Mouse (Mus musculus): ENCODE results near the gene Zfp36l1.

The Zfp36l1 gene

DNA sequence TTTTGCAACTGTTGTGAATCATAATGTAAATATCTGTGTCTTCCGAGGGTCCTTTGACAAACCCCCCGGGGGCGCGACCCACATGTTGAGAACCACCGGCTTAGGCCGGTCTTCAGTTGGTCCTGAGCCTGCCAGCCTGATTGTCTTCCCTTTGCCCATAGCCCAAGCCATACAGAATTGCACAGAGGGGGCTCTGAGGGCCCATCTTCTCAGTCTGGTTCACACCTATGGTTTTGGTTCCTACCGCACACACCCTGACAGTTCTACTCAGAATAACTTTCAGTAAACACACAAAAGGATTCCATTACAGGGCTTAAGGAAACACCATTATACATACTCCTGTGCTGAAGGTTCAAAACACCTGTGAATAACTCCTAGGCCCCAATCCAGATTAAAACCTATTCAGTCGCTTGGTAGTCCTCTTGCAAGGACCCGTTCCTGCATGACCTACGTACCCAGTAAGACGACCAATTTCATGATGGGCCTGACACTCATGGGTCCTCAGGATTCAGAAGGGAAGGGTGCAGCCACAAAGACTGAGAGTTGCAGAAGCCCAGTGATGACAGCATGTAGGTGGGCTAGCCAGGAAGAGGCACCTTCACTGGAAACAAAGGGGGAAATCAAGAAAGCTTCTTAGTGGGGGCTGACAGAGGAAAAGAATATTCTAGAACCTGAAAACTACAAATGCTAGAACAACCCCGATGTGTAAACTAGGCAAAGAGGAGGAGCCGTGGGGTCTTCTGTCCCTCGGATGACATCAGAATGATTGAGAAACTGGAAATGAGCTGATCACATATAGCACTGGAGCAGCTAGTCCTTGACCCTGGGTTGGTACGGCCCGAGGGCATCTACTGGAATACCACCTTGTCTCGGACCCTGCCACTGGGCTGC, 18.8 kb upstream of the Zfp36l1 start:
- DNase-seq (ENCODE audit: low spot score): no peak

DNA sequence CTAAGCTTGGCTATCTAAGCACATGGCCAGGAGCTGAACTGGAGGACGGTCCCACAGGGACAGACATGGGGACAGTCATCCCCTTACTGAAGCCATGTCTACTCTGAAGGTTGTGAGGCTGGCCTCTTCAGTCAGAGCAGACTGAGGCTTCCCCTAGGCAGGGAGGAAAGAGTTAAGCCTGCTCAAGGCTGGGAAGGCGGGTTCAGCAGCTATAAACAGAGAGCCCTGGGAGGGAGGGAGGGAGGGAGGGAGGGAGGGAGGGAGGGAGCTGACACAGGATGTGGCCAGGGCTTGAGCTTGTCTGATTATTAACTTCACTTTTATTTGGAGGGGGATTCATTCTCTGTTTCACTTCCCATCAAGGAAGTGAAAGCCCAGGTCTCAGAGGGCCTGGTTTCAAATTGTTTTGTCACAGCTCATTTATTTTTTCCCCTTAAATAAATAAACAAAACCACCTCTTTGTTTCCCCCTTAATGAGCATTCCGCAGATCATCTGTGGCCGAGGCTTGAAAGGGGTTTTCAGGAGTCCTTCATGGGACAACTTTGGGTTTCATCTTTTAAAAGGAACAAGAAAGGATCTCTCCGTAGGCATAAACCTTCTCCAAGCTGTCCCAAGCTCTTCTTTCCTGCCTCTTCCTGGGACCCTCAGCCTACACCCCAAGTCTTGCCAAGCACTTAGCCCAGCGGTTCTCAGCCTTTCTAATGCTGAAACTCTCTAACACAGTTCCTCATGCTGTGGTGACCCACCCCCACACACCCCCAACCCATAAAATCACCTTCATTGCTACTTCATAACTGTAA, 17.9 kb upstream of the Zfp36l1 start:
- DNase-seq (ENCODE audit: low spot score): peak; percentile 85

DNA sequence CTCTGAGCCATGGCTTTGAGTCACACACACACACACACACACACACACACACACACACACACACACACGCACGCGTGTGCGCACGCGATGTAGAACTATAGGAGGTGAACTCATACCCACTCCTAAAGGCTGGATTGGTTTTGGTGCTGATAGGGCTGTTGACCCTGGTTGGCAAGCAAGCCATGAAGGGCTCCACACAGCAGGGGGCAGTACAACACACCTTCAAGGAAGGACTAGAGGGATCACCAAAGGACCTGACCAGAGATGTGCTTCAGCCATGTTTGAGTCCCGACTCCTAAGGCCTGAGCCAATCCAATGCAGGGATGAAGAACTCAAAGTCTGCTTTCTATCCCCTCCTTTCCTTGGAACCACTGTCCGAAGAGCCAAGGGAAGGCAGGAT, 16.7 kb upstream of the Zfp36l1 start:
- DNase-seq (ENCODE audit: low spot score): no peak

DNA sequence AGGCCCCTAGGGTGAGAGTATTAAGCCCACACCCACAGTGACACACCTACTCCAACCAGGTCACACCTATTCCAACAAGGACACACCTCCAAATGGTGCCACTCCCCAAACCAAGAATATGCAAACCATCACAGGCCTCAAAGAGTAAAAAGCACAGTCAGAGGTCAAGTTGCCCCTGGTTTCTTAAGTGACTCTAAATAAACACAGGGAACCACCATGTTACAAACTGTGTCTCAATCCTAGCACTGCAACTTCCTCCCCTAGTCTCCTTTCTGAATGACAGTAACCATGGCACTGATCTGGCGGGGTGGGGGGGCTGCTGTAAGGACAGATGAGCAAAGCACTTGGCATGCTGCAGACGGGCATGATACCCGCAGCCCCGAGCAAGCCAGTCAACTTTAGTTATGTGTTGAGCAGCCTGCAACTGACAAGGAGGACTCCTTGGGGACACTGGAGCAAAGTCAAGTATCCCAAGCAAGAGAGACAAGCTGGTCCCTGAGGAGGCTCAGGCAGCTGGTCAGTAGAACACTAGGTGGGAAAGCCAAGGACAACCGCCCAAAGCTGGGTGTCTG, 14.5 kb upstream of the Zfp36l1 start:
- DNase-seq (ENCODE audit: low spot score): no peak

DNA sequence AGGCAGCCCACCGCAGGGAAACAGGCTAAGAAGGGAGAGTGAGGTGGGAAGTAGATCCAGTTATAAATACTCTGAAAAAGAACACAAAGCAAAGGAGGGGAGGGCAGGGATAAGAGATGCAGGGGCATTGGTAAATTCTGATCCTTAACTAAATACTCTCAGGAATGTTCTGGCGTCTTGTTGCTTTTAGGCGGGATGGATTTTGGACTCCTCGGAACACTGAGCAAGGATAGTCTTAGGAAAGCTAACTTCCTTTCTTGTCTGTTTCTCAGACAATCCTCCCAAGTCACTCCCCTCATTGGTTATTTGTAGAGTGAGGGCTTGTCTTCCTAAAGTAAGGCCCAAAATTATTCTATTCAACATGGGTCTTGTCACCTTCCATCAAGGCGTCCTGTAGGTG, 12.5 kb upstream of the Zfp36l1 start:
- no peak for DNase-seq (ENCODE audit: low spot score)

DNA sequence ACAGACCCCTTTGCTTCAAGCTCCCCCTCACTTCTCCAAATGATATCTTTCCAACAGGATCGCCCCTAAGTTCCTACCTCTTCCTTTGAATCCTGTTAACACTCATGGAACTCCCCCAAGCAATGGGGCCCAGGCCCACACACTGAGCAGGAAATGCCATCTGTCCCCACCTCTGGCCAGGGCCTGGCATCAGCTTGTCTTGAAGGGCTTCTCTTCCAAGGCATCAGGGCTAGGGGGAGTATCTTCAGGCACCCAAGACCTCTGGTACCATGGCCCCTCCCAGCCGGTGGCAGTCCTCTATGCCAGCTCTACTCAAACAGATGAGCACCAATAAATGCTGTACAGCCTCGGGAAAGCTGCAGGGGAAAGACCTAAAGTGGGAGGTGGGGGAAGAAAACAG, 11.9 kb upstream of the Zfp36l1 start:
- no peak for DNase-seq (ENCODE audit: low spot score)

DNA sequence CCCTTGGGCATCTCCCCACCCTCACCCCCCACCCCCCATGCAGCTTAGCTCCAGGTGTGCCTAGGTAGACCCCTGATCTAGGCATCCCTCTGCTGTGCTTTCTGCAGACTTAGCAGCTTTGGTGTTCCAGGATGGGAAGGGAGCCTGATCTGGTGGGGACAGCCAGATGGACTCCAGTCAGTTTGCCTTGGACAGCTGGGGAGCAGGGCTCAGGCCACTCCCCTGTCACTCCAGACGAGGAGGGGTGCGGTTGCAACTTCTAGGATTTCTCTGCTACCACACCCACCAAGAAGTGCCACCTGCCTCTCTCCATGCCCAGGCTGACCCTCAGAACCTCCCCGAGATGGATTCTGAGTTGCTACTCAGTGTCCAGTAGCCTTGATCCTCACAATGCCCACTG, 11.4 kb upstream of the Zfp36l1 start:
- DNase-seq (ENCODE audit: low spot score): no peak

DNA sequence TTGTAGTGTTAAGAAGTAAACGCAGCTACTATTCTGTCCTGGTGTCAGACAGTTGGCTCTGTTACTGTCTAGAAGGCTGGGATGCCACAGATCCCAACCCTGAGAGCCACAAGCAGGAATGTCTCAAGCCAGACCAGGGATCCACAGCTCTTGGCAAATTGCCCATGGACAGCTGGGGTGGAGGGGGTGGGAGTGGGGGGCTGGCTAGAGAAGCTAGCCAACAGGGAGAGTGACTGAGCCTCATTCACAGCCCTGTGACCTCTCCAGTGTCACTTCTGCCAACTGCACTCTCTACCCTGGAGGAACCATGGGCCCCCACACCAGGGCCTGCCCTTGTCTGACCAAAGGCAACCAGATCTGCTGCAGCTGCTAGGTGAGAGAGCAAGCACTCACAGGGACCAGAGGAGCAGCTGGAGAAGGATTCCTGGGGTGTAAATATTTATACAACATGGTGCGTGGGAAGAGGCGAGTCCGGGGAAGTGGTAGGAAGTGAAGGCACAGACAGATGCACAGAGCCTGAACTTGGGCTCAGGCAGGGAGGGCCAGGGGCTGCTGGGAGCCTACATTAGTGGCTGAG, 10.5 kb upstream of the Zfp36l1 start:
- DNase-seq (ENCODE audit: low spot score): peak; percentile 77

DNA sequence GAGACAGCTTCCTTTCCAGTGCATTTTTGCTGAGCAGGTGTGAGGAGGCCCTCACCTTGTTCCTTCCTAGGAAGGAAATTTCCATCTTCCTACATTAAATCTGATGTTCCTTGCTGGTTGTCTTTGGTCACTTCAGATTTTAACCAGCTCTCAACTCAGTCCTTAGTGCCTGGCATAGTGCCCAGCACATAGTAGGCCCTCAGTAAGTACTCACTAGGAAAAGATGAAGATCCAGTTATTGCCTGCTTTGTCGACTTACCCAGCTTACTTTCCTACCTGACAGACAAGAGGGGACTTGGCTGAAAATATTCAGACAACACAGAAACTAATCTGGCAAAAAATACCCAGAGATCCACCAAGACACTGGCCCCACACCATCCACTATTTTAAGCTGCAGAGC, 8.6 kb upstream of the Zfp36l1 start:
- no peak for DNase-seq (ENCODE audit: low spot score)

DNA sequence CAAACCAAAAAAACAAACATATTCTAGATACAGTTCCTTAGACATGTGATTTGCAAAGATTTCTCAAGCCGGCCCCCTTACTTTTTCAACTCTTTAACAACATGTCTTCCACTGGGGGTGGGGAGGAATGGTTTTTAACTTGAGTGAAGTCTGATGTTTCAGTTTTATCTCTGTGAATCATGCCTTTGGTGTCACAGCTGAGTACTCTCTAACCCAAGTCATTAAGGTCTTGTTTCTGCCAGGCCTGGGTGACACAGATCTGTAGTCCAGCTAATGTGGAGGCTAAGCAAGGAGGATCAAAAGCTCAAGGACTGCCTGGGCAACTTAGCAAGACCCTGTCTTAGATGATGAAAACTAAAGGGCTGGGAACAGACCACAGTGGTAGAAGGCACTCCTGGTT, 5.8 kb upstream of the Zfp36l1 start:
- DNase-seq (ENCODE audit: low spot score): no peak

DNA sequence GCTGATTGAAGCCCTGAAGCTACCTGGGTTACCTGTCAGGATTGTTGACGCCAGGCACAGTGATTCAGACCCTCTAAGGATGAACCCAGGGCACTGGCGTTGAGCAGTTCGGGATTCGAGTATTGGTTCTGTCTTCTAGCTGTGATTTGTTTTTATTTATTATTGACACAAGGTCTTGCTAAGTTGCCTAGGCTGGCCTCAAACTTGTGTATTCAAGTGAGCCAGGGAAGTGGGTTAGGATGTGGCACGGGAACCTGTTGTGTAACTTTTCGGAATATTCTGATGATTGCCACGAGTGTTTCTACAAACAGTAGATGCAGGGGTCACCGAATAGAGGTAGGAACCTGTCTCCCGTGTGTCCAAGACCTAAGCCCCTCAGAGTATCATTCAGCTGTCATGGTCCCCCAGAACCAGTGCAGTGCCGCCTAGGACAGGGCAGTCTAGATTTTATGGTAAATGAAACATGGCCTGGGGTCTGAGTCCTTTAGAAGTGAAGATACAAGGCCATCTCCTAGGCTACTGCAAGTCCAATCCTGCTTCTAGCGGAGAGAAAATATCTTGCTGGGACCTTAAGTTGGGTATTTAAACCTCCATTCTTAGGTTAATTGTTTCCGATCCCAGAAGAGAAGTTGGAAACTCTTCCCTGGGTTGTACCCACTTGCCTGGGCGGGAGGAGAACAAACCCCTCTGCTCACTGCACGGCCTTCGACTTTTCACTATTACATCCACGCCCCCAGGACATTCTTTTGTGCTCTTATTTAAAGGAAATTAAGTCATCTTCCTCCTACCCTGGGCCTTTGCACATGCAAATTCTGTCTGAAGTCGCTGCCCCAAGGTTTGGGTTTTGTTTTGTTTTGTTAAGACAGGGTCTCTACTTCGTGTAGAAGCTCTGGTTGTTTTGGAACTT, 3.6 kb upstream of the Zfp36l1 start:
- DNase-seq (ENCODE audit: low spot score): no peak

DNA sequence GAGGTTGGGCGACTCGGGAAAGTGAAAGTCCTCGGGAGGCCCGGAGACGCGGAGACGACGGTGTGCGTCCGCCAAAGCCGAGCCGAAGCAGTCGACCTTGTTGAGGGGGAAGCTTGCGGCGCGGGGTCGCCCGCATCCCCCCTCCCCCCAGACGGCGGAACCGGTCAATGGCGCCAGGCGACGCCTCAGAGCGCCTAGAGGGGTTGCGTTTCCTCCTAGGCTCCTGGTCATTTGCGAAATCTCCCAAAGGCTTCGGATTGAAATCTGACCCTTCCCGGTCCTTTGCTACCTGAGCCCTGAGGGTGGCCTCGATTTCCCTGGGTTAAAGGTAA, 3.0 kb upstream of the Zfp36l1 start:
- DNase-seq (ENCODE audit: low spot score): no peak

DNA sequence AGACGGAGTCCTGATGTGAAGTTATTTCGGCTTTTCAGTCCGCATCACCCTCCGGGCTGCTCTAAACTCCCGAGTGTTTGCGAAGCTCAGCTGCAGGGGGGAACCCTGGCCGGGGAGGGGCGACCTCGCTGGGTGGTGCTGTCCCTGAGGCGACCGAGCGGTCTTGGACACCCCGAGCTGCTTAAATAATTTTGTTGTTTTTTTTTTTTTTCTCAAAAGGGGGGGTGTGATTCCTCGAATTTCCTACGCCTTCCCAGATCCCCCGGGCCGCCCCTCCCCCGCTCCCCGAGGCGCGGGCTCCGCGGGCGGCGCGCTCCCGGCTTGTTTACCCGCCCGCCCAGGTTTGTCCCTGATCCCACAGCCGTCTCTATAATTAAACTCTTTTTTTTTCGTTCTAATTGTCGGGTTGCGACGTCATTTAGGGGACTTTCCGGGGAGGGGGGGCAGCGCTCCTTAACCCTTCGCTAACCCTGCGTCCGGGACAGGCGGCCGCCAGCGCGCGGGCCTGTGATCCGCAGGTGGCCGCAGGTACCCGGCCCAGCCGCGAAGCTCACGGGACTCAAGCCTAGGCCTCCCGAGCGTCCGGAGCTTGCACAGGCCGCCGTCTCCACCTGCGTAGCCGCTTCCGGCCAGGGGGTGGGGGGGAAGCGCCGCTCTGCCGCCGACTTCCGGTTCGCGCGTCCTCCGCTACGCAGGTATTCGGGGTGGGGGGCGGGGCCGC, 2.5 kb upstream of the Zfp36l1 start:
- peak; percentile 92 for DNase-seq (ENCODE audit: low spot score)

DNA sequence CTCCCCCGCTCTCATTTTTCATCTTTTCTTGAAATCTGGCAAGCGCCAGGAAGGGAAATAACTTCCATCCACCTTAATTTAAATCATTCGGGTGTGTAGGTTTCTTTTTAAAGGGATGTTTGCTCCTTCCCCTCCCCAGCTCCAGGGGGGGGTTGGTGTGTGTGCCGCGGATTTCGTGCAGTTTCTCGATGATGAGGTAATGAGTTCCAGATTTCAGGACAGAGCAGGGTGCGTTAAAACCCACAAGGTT, 2.0 kb upstream of the Zfp36l1 start:
- peak; percentile 78 for DNase-seq (ENCODE audit: low spot score)

DNA sequence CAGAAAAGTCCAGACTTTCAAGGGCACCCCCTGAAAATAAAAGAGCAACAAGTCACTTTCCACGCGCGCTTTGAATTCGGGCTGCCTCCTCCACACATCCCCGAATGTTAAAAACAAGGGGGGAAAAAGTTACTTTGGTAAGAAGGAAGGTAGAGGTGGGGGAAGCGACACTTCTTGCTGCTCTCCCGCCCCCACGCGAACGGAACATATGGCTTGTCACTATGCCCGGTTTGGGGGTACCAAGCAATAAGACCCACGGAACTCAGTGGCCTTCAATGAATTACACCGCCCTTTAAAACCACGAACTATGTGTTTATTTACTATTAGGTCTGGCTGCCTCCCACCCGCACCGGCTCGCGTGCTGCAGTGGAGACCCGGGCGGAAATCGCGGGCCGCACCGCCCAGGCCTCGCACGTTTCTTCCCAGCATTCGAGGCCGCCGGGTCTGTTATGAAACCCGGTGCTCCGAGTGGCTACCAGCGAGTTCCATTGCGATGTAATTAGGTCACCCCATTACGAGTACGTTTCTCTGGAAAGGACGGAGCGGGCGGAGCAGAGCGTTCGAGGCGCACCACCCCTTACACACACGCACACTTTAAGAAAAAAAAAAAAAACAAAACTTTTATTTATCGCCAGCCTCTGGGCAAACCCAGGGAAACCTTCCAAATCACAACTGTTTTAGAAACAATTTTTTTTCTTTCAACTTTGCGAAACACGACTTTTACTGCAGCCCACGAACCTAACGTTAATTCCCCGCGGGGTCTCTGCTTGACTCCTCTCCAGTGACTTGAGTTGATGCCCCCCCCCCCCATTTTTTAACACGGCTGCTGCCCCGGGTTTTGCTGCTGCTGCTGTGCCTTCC, 1.4 kb upstream of the Zfp36l1 start:
- peak; percentile 68 for DNase-seq (ENCODE audit: low spot score)

DNA sequence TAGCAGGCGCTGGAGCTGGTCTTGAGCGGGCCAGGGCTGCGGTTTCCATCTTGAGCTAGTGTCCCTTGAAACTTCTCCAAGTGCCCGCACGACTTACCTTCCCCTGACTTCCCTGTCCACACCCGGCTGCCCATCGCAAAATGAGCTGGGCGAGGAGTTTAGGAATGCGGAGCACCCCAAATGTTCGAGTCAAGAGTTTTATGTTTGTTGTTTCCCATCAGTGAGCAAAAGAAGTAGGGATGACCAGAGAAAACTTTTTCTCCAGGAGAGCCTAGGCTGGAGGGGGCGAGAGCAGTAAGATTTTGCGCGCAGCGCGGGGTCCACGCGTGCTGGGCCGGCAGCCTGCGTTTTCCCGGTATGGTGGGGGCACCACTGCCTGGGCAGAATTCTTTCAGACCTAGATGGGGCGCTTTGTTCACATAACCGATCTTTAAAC, 791 bp upstream of the Zfp36l1 start:
- no peak for DNase-seq (ENCODE audit: low spot score)

DNA sequence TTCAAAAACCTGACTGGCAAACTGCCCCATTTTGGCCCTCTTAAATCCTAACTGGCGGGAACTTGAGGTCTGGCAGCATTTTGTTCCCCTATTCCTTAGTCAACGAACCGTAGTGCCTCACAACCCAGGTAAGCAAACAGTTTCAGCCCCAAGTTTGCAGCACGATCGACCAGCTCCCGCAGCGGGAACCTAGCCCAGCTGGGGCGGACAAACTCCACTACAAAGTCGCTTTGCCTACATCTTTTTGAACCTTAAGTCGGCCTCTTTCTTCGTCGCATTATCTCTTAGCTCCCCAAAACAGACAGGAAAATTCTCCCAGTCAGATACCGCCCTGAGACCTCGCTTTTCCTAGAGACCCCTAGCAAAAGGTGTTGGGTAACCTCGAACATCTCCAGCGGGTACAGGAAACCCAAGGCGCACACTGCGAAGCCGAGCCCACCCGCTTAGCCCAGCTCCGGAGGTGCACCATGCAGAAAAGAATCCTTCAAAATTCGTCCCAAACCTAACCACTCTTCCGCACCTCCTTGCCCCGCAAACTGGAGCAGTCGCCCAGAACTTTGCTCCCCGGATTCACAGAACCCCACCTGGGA, 647 bp downstream of the Zfp36l1 start:
- DNase-seq (ENCODE audit: low spot score): no peak

DNA sequence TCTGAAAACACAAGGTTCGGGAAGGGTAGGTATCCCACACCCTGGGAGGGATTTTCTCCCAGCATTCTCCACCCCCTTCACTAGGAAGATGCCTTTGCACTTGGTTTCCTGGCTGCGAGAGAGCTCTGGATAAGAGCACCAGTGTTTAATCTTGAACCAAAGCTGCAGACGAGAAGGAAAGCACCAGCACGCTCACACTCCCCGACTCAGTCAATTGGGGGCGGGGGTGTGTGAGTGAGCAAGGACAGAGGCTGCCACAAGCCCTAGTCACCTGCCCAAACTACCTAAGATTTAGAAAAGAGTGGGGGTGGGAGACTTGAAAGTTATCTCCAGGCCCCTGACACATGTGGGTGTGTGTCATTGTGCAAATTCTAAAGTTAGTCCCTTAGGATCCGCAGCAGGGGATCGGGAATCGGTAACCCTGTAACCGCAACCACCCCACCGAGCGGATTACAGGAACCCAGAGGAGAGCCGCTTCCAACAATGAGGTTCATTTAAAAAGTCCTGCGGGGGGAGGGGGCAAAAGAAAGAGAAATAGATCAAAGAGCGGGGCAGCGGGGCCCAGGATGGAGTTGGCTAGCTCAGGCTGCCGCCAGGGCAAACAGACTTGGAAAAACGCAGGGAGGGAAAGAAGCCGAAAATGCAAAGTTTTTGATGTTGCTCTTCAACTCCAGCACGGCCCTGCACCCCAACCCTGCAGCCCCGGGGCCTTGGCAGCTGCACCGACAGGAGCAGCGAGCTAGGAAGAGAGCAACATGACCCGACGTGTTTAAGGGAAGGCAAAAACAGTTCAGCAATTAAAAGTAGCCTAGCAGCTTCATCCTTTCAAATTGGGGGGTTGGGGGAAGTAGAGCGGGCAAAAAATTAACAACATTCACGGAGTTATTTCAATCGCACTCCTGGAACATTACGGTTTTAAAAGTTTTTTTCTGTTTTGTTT, 1.4 kb downstream of the Zfp36l1 start:
- DNase-seq (ENCODE audit: low spot score): peak; percentile 62

DNA sequence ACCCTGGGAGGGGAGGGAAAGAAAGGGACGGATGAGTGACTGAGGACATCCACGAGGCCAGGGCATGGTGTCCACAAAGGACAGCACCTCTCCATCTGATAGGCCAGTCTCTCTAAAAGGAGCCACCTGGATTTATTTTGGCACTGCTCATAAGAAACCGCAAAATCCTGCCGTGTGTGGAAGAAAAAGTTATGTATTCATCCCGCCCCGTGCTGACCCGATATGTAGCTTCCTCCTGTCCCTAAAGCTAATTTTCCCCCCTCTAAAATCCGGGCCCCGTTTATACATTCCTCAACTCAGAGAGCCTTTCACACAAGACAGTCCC, 2.3 kb downstream of the Zfp36l1 start:
- no peak for DNase-seq (ENCODE audit: low spot score)

Data from yolk sac, embryonic 10.5 days (tissue).